Mouse (Mus musculus) stomach, postnatal 0 days (tissue): ENCODE data around the gene Col24a1.

Experiments used
- CTCF ChIP-seq: IDR thresholded peaks from 2 replicates; pipeline ENCODE4 v1.5.1; 2016; ENCODE audit warnings: antibody characterized with exemption, low read depth, mild to moderate bottlenecking, moderate library complexity
- EP300 ChIP-seq: optimal IDR thresholded peaks from 2 replicates; pipeline ENCODE3; 2016; ENCODE audit warnings: antibody characterized with exemption

GRCm38 (mm10) chr3:145600801-145601200, 308.5 kb downstream of the Col24a1 start:
- no peak for TF ChIP-seq EP300
- no peak for TF ChIP-seq CTCF
